ENCODE assay signal across 15 mouse cellular contexts in the genomic region with DNA sequence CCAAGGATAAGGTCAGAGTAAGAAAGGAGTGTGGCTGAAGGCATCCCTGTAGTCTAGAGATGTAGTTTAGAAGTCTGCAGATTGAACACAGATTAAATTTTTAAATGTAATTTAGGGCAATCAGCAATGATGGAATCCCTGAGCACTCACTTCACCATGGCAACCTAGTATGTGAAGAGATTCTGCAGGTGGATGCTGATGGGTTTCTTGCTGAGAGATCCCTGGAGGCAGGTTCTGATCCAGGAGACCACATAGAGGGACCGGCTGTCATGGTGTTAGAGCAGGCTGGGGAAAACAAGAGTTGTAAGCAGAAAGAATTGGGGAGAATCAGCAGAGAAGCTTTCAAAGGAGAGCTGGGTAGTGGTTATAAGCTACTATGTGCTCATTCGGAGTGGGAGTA.
"Had no signal": no experiment of that assay in that cellular context is flagged by ENCODE, and none has a peak within 500 bp of the region (broad histone marks: within the 10 kb centered on the region; RNA-seq: fewer than 3 reads in every experiment).

No protein-coding gene starts in this region.

- H3K4me3 ChIP-seq: layer of hippocampus, adult 2 months; limb, embryonic 12.5 days; liver, embryonic 13.5 days; lung, embryonic 15.5 days; megakaryocyte, embryonic 14.5 days; midbrain, embryonic 12.5 days had no signal

- DNase-seq: kidney, postnatal 10 days; kidney, postnatal 4 days; liver; liver, embryonic 13.5 days; liver, postnatal 0 days; lung, postnatal 14 days; right cerebral cortex, postnatal 14 days; thymus, postnatal 36 days had no signal

- H3K9me3 ChIP-seq: limb, embryonic 12.5 days; liver, embryonic 13.5 days; lung, embryonic 15.5 days; midbrain, embryonic 12.5 days had no signal

- ATAC-seq: liver, postnatal 0 days; midbrain, embryonic 16.5 days had no signal

- H3K27ac ChIP-seq: layer of hippocampus, adult 2 months; limb, embryonic 12.5 days; liver, embryonic 13.5 days; lung, embryonic 15.5 days; macrophage; midbrain, embryonic 12.5 days had no signal

- H3K4me1 ChIP-seq: limb, embryonic 12.5 days; liver, embryonic 13.5 days; lung, embryonic 15.5 days; megakaryocyte, embryonic 14.5 days; midbrain, embryonic 12.5 days had no signal

- H3K4me2 ChIP-seq: limb, embryonic 12.5 days; liver, embryonic 13.5 days; lung, embryonic 15.5 days; midbrain, embryonic 12.5 days had no signal

- H3K36me3 ChIP-seq: limb, embryonic 12.5 days; liver, embryonic 13.5 days; lung, embryonic 15.5 days; midbrain, embryonic 12.5 days had no signal

- H3K27me3 ChIP-seq: limb, embryonic 12.5 days; liver, embryonic 13.5 days; lung, embryonic 15.5 days; megakaryocyte, embryonic 14.5 days; midbrain, embryonic 12.5 days had no signal

- H3K9ac ChIP-seq: limb, embryonic 12.5 days; liver, embryonic 13.5 days; liver, postnatal 0 days; lung, embryonic 15.5 days; midbrain, embryonic 12.5 days had no signal
